Mouse (Mus musculus) embryonic fibroblast, embryonic 13.5 days (primary cell): ENCODE measurements at regions not wholly inside any gene's neighbourhood (a gene's known extent, or its start where the extent isn't known, plus 50 kb on each side); places are given as distances from the start of the nearest gene placed in this dataset.
A peak's percentile ranks its signal among the peaks of the same experiment; 100 is the strongest.

ENCODE experiments used
- H3K27ac ChIP-seq: 2 replicates; pipeline ENCODE4 v1.5.1; 2012; ENCODE audit warnings: low read length, control low read depth, inconsistent platforms; ENCODE audit not compliant: insufficient read depth
- H3K4me1 ChIP-seq: 2 replicates; pipeline ENCODE4 v1.6.1; 2011; ENCODE audit warnings: low read length; ENCODE audit not compliant: control insufficient read depth, insufficient read depth
- H3K4me3 ChIP-seq: 2 replicates; pipeline ENCODE4 v1.5.1; 2011; ENCODE audit warnings: mild to moderate bottlenecking, control low read depth, low read length; ENCODE audit not compliant: insufficient read depth
- CTCF ChIP-seq: IDR thresholded peaks from 2 replicates; pipeline ENCODE4 v1.5.1; 2011; ENCODE audit warnings: mild to moderate bottlenecking, control low read depth, low read length, moderate library complexity, borderline replicate concordance; ENCODE audit not compliant: insufficient read depth
- POLR2A ChIP-seq: IDR thresholded peaks from 2 replicates; pipeline ENCODE4 v1.6.1; 2011; ENCODE audit warnings: low read depth, mild to moderate bottlenecking, control low read depth, low read length, moderate library complexity

DNA sequence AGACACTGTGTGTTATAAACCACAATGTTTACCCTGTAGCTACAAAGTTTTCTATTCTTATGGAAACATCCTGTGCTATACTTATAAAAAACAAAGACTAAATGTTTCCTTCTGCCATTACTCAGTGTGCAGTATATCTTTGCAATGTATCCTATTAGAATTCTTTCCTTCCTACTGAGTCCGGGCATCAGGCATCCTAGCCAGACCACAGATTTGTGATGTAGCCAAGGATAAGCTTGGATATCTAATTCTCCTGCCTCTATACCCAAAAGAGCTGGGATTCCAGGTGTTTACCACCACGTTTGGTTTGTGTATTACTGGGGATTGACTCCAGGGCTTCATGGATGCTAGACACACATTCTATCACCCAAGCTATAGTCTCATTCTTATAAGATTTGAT, 56.0 kb upstream of the Slc22a23 start:
- Histone ChIP-seq H3K27ac (no peak overlapping the region), H3K4me3 (no peak overlapping the region), H3K4me1 (peaks cover 12% of the 10 kb centered on the region; the same call in 1 of the 2 replicates)
- no peak for TF ChIP-seq CTCF
- TF ChIP-seq POLR2A, result no peak

DNA sequence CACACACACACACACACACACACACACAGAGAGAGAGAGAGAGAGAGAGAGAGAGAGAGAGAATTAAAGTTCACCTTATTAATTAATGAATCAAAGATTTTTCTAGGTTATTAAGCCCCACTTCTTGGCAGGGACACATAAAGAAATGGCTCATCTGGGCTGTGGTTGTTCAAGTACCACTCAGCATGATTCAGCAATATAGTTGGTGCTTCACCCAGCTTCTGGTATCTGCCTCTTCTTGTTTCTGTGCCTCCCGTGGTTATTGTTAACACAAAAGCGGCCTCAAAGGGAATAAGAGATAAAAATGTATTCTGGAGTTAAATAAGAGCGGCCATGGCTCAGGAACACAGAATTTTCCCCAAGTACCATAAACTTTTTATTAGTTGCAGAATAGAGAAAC, 53.9 kb upstream of the Slc22a23 start:
- Histone ChIP-seq H3K4me1 (peaks cover 16% of the 10 kb centered on the region; the same call in 1 of the 2 replicates), H3K4me3 (no peak overlapping the region), H3K27ac (0 out of 2 replicates have a peak overlapping the region, but pooled peaks have one; percentile 4)
- TF ChIP-seq POLR2A (no peak), CTCF (no peak)

DNA sequence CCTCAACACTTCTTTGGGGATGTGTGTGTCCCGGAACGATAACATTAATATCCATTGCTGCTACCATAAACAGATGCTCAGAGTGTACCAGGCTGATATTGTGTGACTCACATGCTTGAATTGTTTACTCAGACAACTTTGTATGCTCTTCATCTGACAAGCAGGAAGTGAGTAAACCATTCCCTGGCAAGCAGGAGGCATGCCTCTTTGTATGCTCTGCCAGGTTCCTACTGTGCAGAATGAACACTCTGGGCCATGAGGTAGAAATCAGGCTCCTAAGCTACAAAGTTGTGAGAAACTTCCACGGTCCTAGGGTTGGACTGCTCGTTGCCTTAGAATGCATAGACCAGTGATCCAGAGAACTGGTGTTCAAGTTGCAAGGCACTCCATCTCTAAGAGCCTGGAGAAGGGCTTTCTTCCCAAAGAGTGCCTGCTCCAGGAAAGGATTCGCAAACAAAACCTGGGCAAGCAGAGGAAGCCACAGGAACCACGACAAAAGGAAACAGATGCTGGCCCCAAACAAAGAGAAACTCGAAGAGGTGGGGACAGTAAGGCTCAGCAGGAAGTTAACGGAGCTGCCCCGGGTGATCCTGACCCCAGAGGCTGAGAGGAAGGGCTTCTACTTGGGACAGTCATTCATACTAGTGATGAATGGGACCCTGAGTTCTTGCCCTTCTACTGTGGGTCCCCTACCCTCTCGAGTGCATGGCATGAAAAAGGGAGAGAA, 53.2 kb upstream of the Slc22a23 start:
- H3K27ac ChIP-seq, result 0 out of 2 replicates have a peak overlapping the region, but pooled peaks have one; percentile 4
- no peak for TF ChIP-seq POLR2A
- TF ChIP-seq CTCF, result no peak
- no peak overlapping the region for H3K4me3 ChIP-seq
- peaks cover 16% of the 10 kb centered on the region; the same call in 1 of the 2 replicates for H3K4me1 ChIP-seq

- H3K27ac ChIP-seq, result 0 out of 2 replicates have a peak overlapping the region, but pooled peaks have one; percentile 2
- H3K4me1 ChIP-seq, result peaks cover 12% of the 10 kb centered on the region
- no peak for TF ChIP-seq POLR2A
- no peak for TF ChIP-seq CTCF
- no peak overlapping the region for H3K4me3 ChIP-seq
Observed at GRCm38 (mm10) chr13:34395504-34395903, 50.5 kb upstream of the Slc22a23 start.

DNA sequence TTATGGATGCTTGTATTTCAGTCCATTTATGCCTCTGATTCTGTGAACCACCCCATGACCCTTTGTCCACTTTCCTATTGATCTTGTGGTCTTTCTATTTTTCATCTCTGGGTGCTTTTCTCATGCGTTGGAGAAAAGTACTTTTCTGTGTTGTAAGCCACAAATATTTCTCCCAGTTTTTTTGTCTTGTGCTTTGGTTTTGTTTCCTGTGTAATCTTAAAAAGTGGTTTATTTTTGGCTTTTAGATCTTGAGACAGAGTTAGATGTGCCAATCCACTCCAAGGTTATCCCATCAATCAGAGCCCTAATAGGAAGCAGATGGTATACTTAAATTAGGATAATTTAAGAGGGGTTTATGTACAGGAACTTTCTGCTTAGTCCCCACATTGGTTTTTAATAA, 50.0 kb upstream of the Slc22a23 start:
- Histone ChIP-seq H3K27ac (0 out of 2 replicates have a peak overlapping the region, but pooled peaks have one; percentile 2), H3K4me1 (peaks cover 12% of the 10 kb centered on the region), H3K4me3 (no peak overlapping the region)
- TF ChIP-seq CTCF, result no peak
- no peak for TF ChIP-seq POLR2A
